Comparison of ENCODE assay signal across 21 mouse cellular contexts in the genomic region with DNA sequence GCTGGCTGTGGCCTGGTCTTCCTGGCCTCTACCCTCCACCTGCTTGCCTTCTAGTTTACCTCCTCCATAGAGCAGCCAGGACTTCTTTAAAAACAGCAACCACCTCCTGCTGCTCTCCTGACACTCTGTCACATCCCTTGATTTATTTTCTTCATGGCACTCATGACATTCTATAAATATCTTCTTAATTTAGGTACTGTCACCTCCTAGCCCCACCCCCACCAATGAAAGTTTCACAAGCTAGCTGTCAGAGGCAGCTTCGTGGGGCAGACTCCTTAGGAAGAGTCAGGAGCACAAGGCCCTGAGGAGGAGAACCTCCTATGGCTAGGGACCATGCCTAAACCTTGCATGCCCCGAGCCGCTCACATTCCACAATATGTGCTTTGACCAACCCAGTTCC. TPM values are rescaled to one million over a fixed set of nuclear protein-coding genes. Genes with fewer than 3 reads are reported as not detected.
DNase-seq lines count a peak whose midpoint lies in the region; ATAC-seq and TF ChIP-seq lines count a peak whose summit lies in the region.
"Had no signal": no experiment of that assay in that cellular context is flagged by ENCODE, and none has a peak within 500 bp of the region (broad histone marks: within the 10 kb centered on the region; RNA-seq: fewer than 3 reads in every experiment).

No protein-coding gene starts in this region.

- 58% methylated on average over 3 of the region's 3 CpGs for WGBS in heart, embryonic 15.5 days
- WGBS in thymus, adult 2 months = 16% methylated on average over 3 of the region's 3 CpGs
- 74% methylated on average over 3 of the region's 3 CpGs for WGBS in hindbrain, embryonic 13.5 days

- H3K27ac ChIP-seq in heart, embryonic 15.5 days = peak overlapping the region; percentile 32; the same call in 1 of the 2 replicates
- peak overlapping the region; percentile 98 for H3K27ac ChIP-seq in thymus, adult 2 months (ENCODE audit: control insufficient read depth, insufficient read depth, low read length)
- no peak overlapping the region for H3K27ac ChIP-seq in hindbrain, embryonic 13.5 days
- H3K27ac ChIP-seq: embryonic facial prominence, embryonic 10.5 days; forebrain, embryonic 15.5 days; limb, embryonic 12.5 days; liver, embryonic 12.5 days; midbrain, embryonic 13.5 days had no signal

- no peak for TF ChIP-seq CTCF in thymus, adult 2 months (IDR thresholded peaks at IDR 0.05; ENCODE audit: borderline replicate concordance, control insufficient read depth, extremely low read depth, insufficient read depth, low read length, poor library complexity)

- peak; percentile 41 to 49 for DNase-seq in gastrocnemius, adult 8-10 months (ENCODE audit: low spot score in 2 of 2)
- no peak for DNase-seq in gastrocnemius, postnatal 4 days (ENCODE audit: low spot score in 2 of 2)
- DNase-seq in heart, postnatal 4 days = no peak
- no peak for DNase-seq in thymus, adult 2 months
- DNase-seq in thymus, postnatal 0 days (ENCODE audit: low spot score) = no peak
- DNase-seq: adrenal gland, postnatal 36 days; cerebellum, adult 11-12 months; cerebellum, postnatal 10 days; kidney, adult 11 months; kidney, postnatal 4 days; lung, adult 2 months; lung, postnatal 14 days; spleen, adult 18-20 months had no signal

- H3K4me2 ChIP-seq in heart, embryonic 15.5 days = peak overlapping the region; percentile 6; the same call in 1 of the 2 replicates
- H3K4me2 ChIP-seq in hindbrain, embryonic 13.5 days = no peak overlapping the region
- H3K4me2 ChIP-seq: forebrain, embryonic 15.5 days; limb, embryonic 12.5 days; liver, embryonic 12.5 days; midbrain, embryonic 13.5 days had no signal

- H3K36me3 ChIP-seq in heart, embryonic 15.5 days = no peaks in the 10 kb centered on the region
- peaks cover 36% of the 10 kb centered on the region for H3K36me3 ChIP-seq in thymus, adult 2 months (ENCODE audit: control insufficient read depth, insufficient read depth, low read length)
- H3K36me3 ChIP-seq in hindbrain, embryonic 13.5 days = no peaks in the 10 kb centered on the region
- H3K36me3 ChIP-seq: embryonic facial prominence, embryonic 10.5 days; forebrain, embryonic 15.5 days; limb, embryonic 12.5 days; liver, embryonic 12.5 days; midbrain, embryonic 13.5 days had no signal

- H3K9ac ChIP-seq in heart, embryonic 15.5 days = no peak overlapping the region
- no peak overlapping the region for H3K9ac ChIP-seq in hindbrain, embryonic 13.5 days
- H3K9ac ChIP-seq: forebrain, embryonic 15.5 days; liver, embryonic 12.5 days; midbrain, embryonic 13.5 days had no signal

- TF ChIP-seq POLR2A in thymus, adult 2 months (IDR thresholded peaks at IDR 0.05; ENCODE audit: control insufficient read depth, extremely low read depth, insufficient read depth, low read length, poor library complexity) = no peak

- no peak overlapping the region for H3K4me3 ChIP-seq in heart, embryonic 15.5 days
- peak overlapping the region; percentile 42 for H3K4me3 ChIP-seq in thymus, adult 2 months (ENCODE audit: control insufficient read depth, insufficient read depth, low read length)
- H3K4me3 ChIP-seq in hindbrain, embryonic 13.5 days = no peak overlapping the region
- H3K4me3 ChIP-seq: forebrain, embryonic 15.5 days; limb, embryonic 12.5 days; liver, embryonic 12.5 days; midbrain, embryonic 13.5 days had no signal

- H3K9me3 ChIP-seq in heart, embryonic 15.5 days (replicated peaks) = no peaks in the 10 kb centered on the region
- H3K9me3 ChIP-seq in hindbrain, embryonic 13.5 days = no peaks in the 10 kb centered on the region
- H3K9me3 ChIP-seq: embryonic facial prominence, embryonic 10.5 days; forebrain, embryonic 15.5 days; limb, embryonic 12.5 days; liver, embryonic 12.5 days; midbrain, embryonic 13.5 days had no signal

- H3K4me1 ChIP-seq in heart, embryonic 15.5 days (replicated peaks) = peaks cover 44% of the 10 kb centered on the region
- peaks cover 63% of the 10 kb centered on the region for H3K4me1 ChIP-seq in thymus, adult 2 months (replicated peaks; ENCODE audit: control insufficient read depth, insufficient read depth, low read length)
- peaks cover 14% of the 10 kb centered on the region for H3K4me1 ChIP-seq in hindbrain, embryonic 13.5 days (replicated peaks)

- H3K27me3 ChIP-seq in heart, embryonic 15.5 days = no peaks in the 10 kb centered on the region
- no peaks in the 10 kb centered on the region for H3K27me3 ChIP-seq in thymus, adult 2 months (ENCODE audit: control insufficient read depth, insufficient read depth, low read length)
- no peaks in the 10 kb centered on the region for H3K27me3 ChIP-seq in hindbrain, embryonic 13.5 days
- H3K27me3 ChIP-seq: forebrain, embryonic 15.5 days; limb, embryonic 12.5 days; liver, embryonic 12.5 days; midbrain, embryonic 13.5 days had no signal

- no peak for ATAC-seq in heart, embryonic 15.5 days (replicated peaks; ENCODE audit: insufficient number of reproducible peaks, insufficient read depth, low FRiP score, low read depth)
- no peak for ATAC-seq in hindbrain, embryonic 13.5 days (ENCODE audit: low FRiP score)
- ATAC-seq: CD4-positive, CD25-positive, alpha-beta regulatory T cell, adult 4 months; forebrain, embryonic 15.5 days; liver, embryonic 12.5 days; midbrain, embryonic 13.5 days had no signal

RNA-seq across cellular contexts. Expression of a gene that starts 3.8 kb away (rescaled TPM):
- total RNA-seq in gastrocnemius, adult 8-10 months (2022) = 1 to 10 TPM; 6.6 to 8.6 (median 7.9) TPM
- total RNA-seq in gastrocnemius, postnatal 4 days (2021) = 1 to 10 TPM; 5.1 to 5.2 TPM
- polyA plus RNA-seq in heart, embryonic 15.5 days (2015; fragmentation: Nextera tagmentation; extraction: Ambion mirVana) = 3.0 and 14.9 TPM in 2 replicates
- 1 to 10 TPM; 2.0 to 2.1 TPM for total RNA-seq in heart, postnatal 4 days (2021)
- 622 and 718 TPM in 2 replicates for polyA plus RNA-seq in thymus, adult 2 months (2012; rRNA removed)
- 322 and 323 TPM in 2 replicates for polyA plus RNA-seq in thymus, postnatal 0 days (2015; fragmentation: Nextera tagmentation; extraction: Ambion mirVana)
- polyA plus RNA-seq in hindbrain, embryonic 13.5 days (2015; fragmentation: Nextera tagmentation; extraction: Ambion mirVana) = 0.88 and 1.1 TPM in 2 replicates

RNA-seq across cellular contexts. Expression of a gene that starts 4.6 kb away (rescaled TPM):
- total RNA-seq in gastrocnemius, adult 8-10 months (2022) = 100 to 1,000 TPM; 198 to 243 (median 235) TPM
- total RNA-seq in gastrocnemius, postnatal 4 days (2021) = 100 to 1,000 TPM; 432 to 472 TPM
- 666 and 734 TPM in 2 replicates for polyA plus RNA-seq in heart, embryonic 15.5 days (2015; fragmentation: Nextera tagmentation; extraction: Ambion mirVana)
- total RNA-seq in heart, postnatal 4 days (2021) = 100 to 1,000 TPM; 481 to 484 TPM
- 897 and 1,014 TPM in 2 replicates for polyA plus RNA-seq in thymus, adult 2 months (2012; rRNA removed)
- 995 and 1,030 TPM in 2 replicates for polyA plus RNA-seq in thymus, postnatal 0 days (2015; fragmentation: Nextera tagmentation; extraction: Ambion mirVana)
- 609 and 611 TPM in 2 replicates for polyA plus RNA-seq in hindbrain, embryonic 13.5 days (2015; fragmentation: Nextera tagmentation; extraction: Ambion mirVana)

RNA-seq across cellular contexts. Expression of a gene that starts 12.0 kb away (rescaled TPM):
- 10 to 100 TPM; 23.8 to 33.0 (median 24.9) TPM for total RNA-seq in gastrocnemius, adult 8-10 months (2022)
- 10 to 100 TPM; 65.5 to 69.4 TPM for total RNA-seq in gastrocnemius, postnatal 4 days (2021)
- polyA plus RNA-seq in heart, embryonic 15.5 days (2015; fragmentation: Nextera tagmentation; extraction: Ambion mirVana) = 12.3 TPM in 2 replicates
- 10 to 100 TPM; 46.7 to 49.0 TPM for total RNA-seq in heart, postnatal 4 days (2021)
- polyA plus RNA-seq in thymus, adult 2 months (2012; rRNA removed) = 92.9 and 95.5 TPM in 2 replicates
- polyA plus RNA-seq in thymus, postnatal 0 days (2015; fragmentation: Nextera tagmentation; extraction: Ambion mirVana) = 6.8 and 10.4 TPM in 2 replicates
- 5.1 and 5.6 TPM in 2 replicates for polyA plus RNA-seq in hindbrain, embryonic 13.5 days (2015; fragmentation: Nextera tagmentation; extraction: Ambion mirVana)

RNA-seq across cellular contexts. Expression of a gene that starts 14.2 kb away (rescaled TPM):
- total RNA-seq in gastrocnemius, adult 8-10 months (2022) = 1 to 10 TPM; 1.7 to 3.6 (median 2.3) TPM
- total RNA-seq in gastrocnemius, postnatal 4 days (2021) = 1 to 10 TPM; 7.3 to 8.3 TPM
- 17.3 and 24.1 TPM in 2 replicates for polyA plus RNA-seq in heart, embryonic 15.5 days (2015; fragmentation: Nextera tagmentation; extraction: Ambion mirVana)
- 1 to 10 TPM; 8.3 to 8.4 TPM for total RNA-seq in heart, postnatal 4 days (2021)
- polyA plus RNA-seq in thymus, adult 2 months (2012; rRNA removed) = 119 and 143 TPM in 2 replicates
- 29.8 and 33.2 TPM in 2 replicates for polyA plus RNA-seq in thymus, postnatal 0 days (2015; fragmentation: Nextera tagmentation; extraction: Ambion mirVana)
- polyA plus RNA-seq in hindbrain, embryonic 13.5 days (2015; fragmentation: Nextera tagmentation; extraction: Ambion mirVana) = 20.4 and 24.6 TPM in 2 replicates

RNA-seq across cellular contexts. Expression of a gene that starts 24.1 kb away (rescaled TPM):
- total RNA-seq in gastrocnemius, adult 8-10 months (2022) = 10 to 100 TPM; 18.6 to 28.4 (median 25.7) TPM
- 10 to 100 TPM; 34.7 to 38.0 TPM for total RNA-seq in gastrocnemius, postnatal 4 days (2021)
- polyA plus RNA-seq in heart, embryonic 15.5 days (2015; fragmentation: Nextera tagmentation; extraction: Ambion mirVana) = 42.2 and 46.1 TPM in 2 replicates
- total RNA-seq in heart, postnatal 4 days (2021) = 10 to 100 TPM; 26.0 to 26.3 TPM
- 97.8 and 102 TPM in 2 replicates for polyA plus RNA-seq in thymus, adult 2 months (2012; rRNA removed)
- polyA plus RNA-seq in thymus, postnatal 0 days (2015; fragmentation: Nextera tagmentation; extraction: Ambion mirVana) = 36.4 and 41.8 TPM in 2 replicates
- 61.6 and 64.3 TPM in 2 replicates for polyA plus RNA-seq in hindbrain, embryonic 13.5 days (2015; fragmentation: Nextera tagmentation; extraction: Ambion mirVana)

Comparison
In these comparisons a context has a peak if more than half of its experiments do, and no peak if none do; other contexts are left out.
1. DNase-seq: peak in gastrocnemius, adult 8-10 months (2 of 2); none in gastrocnemius, postnatal 4 days (0 of 2), heart, postnatal 4 days (single experiment), thymus, adult 2 months (single experiment) and thymus, postnatal 0 days (single experiment).
2. RNA of a gene that starts 3.8 kb away (polyA plus RNA-seq): 622 to 718 TPM in thymus, adult 2 months and 322 to 323 TPM in thymus, postnatal 0 days; 3.0 to 14.9 TPM in heart, embryonic 15.5 days and 0.88 to 1.1 TPM in hindbrain, embryonic 13.5 days; every median in the first group is over 10 times any median in the second.